Mouse (Mus musculus): ENCODE data around the gene Pif1.

Pif1 gene

DNA sequence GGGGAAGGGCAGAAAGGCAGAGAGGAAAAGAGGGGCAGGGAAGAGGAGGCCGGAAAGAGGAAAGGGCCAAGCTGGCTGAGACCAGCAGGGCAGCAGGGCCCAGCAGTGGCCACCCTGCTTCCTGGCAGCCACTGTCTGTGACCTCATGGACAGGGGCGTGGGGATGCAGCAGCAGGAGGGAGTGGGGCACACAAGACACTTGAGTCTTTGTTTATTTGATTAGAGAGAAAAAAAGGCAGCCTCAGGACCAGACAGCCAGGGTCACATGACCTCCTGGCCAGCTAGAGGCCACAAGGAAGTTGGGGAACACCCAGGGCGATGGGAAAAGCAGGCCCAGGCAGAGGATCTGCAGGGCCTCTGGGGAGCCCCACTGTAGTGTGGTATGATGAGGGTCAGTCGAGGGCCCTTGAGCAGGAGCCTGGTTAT is 24.9 kb upstream of the Pif1 start:
- peak; percentile 69 to 77 for DNase-seq

DNA sequence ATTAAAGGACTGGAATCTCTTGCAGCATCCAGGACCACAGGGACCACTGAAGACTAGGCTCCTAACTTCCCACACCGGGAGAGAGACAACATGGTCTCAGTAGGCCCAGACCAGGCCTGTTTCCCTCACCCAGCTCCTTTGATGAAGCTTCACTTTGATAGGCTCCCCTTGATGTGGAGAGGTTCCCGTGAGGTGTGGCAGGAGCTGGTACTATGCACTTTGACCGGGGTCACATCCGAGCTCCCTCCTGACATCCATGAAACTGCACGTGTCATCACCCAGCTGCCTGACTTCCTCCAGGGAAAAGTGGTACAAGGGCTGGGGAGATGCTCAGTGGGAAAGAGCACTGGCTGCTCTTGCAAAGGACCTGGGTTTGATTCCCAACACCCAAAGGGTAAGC is 23.9 kb upstream of the Pif1 start:
- DNase-seq = no peak

DNA sequence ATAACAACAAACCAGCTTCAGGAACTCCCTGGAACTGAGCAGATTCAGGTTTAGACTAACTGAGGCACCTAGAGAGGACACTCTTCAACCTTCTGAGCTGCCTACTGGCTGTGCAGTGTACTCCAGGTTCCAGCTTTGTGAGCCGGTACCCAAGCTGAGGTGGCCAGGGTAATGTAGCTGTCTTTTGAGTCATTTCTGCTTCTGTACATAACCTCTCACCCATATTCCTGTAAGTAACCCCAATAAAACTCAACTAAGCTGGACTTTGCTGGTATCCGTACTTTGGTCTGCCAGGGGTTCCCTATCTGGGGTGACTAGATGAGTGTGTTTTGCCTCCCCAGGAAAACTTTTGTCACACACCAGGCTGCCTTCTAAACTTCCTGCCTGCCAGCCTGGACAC is 22.3 kb upstream of the Pif1 start:
- no peak for DNase-seq

DNA sequence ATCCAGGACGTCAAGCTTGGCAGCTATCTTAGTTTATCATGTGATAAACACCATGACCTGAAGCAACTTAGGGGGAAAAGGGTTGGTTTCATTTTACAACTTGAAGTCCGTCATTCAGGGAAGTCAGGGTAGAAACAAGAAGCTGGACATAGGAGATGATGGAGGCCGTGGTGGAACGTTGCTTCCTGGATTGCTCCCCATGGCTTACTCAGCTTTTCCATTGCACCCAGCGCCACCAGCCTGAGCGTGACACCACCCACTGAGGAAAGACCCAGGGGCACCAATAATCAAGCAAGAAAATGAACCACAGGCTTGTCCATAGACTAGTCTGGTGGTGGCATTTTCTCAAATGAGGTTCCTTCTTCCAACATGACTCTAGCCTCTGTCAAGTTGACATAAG is 18.2 kb upstream of the Pif1 start:
- peak in 1 of 2 experiments; percentile 50 for DNase-seq

DNA sequence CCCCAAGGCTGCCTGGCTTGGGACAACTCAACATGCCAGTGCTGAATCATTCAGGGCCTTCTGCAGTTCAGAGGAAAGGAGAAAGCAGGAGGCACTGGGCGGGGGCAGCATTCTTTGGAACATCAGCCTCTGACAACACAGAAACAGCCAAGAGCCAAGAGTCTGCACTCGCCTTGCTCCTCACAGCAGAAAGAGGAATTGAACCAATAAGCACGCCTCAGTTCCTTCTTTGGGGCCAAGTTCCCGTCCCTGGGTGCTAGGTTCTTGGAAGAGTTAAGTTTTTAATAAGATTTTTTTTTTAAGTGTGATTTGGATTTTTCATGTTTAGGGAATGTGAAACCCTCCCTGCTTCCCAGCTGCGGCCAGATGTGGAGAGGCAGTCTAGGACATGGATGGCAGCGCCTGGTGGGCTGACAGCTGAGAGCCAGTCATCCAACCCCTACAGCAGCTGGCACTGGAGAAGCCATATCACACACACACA is 17.4 kb upstream of the Pif1 start:
- peak; percentile 74 to 79 for DNase-seq

DNA sequence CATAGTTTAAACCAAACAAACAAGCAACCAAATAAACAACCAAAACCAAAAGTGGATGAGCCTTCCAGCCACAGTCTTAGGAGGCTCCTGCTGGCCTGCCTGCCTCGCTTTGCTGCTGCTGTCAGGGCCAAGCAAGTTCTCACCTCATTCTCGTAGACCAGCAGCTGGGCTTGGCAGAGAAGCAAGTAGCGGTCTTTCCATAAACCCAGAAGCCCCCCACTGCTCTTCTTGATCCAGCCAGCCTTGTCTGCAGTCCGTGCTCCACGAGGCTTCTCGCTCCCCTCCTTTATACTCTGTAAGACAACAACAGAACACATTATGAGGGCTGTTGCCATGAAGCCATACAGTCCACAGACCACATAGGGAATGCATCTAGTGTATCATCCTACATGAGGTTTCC is 14.1 kb upstream of the Pif1 start:
- no peak for DNase-seq

DNA sequence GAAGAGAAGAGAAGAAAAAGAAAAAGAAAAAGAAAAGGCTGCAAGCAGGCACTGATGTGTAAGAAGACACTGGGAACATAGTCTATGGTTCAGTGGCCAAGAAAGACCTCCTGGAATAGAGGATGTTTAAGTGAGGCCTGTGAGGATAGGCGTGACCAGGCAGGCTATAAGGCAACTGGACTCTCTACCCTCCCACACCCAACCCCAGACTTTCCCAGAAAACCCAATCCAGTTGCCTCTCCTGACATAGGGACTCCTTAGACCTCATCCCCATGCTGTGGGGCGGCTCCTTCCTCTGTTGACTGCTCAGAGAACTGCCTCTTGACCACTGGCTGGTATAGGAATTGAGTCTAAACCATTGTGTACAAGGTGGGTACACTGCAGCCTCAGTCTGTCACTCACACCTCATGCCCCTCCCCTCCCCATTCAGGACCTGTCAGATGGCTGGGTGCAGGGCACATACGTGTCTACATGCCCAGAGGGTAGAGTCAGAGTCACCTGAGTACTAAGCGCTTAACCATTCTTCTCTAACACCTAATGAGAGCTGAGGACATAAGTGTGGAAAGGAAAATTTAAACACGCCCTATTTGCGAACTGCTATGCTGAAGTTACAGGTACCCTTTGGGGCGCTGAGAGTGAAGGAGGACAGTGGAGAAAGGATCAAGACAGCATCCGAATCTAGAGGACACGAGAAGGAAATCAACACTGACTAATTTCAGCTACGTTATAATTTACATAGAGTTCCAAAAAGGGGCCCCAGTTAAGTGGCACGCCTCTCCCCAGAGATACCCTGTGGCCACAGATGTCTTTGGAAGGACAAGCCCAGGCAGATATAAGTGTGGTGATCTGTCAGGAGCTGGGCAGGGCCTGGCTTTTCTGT is 12.2 kb upstream of the Pif1 start:
- no peak for DNase-seq

DNA sequence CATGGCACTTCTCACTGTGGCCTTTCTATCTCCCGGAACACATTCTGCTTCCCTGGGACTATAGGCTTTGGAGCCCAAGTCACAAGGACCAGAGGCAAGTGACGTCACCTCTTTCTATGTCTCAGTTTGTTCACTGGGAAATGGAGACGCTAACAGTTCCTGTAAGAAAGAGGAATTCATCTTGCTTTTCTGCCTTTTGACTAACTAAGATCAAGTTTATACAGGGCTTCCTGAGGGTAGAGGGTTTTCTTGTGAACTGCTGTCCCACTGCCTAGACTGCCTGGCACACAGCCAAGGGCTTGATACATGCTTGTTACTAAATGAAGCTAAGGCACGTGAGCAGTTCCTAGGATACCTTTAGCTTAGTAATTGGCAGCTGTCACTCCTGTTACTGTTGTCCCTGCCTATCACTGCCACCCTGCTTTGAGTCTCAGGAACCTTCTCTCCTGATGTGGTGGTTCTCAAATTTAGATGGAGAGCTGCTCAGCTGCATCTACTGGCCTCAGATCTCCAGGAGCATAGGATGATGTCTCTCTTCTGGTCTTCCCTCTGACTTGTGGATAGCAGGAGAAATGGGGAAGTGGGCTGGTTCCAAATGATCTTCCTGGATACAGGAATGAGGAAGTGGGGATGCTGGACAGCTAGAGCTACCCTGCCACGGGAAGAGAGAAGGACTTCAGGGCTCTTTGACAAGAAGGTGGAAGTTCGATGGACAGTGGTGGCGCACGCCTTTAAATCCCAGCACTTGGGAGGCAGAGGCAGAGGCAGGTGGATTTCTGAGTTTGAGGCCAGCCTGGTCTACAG is 11.4 kb upstream of the Pif1 start:
- DNase-seq = no peak

DNA sequence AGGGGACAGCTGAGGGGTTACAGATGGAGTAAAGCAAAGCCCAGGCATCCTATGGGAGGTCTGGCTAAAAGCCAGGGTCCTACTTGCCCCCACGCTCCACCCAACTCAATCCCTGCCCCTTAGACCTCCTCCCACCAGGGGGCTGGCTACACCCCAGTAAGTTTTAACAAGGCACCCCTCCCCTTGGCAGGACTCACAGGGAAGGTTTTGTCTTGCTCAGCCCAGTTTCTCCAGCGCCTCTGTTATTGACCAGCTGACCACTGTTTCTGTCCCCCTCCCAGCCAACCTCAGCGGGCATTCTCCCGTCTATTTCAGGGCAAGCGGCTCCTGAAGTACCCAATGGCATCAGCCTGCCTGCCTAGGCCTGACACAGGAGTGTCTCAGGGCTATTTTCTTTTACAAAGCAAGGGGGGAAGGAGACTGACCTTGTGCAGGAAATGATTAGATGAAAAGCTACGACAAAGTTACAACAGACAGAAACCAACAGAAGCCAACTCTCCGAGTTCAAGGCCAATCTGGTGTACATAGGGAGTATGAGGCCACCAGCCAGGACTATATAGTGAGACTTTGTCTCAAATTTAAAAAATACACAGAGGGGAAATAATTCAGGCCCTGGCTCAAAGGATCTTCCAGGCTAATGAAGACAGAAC is 10.0 kb upstream of the Pif1 start:
- peak in 1 of 2 experiments; percentile 45 for DNase-seq

DNA sequence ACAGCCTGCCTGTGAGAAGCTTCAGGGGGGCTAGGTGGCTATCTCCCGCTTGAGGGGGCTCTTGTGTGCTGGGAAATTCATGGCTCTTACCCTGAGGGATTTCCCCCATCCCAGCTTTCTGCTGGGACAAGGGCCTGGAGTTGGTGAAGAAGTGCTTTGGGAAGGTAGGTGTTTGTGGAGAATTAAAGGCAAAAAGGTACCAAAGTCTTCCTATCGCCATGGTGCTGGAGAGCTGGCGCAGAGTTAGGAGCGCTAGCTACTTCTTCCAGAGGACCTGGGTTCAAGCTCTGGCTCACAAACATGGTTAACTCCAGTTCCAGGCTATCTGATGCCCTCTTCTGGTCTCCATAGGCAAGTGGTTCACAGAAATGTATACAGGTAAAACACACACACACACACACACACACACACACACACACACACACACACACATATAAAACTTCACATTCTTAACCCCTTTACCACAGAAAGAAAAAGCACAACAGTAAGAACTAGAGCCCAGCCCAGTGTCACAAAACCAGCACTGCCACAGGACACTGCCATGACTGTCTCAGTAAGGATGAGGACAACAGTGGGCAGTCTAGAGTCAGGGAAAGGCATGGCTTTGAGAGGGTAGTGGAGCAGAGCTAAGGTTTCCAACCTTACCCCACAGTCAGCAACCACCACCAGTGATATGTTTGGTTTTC is 9.3 kb upstream of the Pif1 start:
- no peak for DNase-seq

DNA sequence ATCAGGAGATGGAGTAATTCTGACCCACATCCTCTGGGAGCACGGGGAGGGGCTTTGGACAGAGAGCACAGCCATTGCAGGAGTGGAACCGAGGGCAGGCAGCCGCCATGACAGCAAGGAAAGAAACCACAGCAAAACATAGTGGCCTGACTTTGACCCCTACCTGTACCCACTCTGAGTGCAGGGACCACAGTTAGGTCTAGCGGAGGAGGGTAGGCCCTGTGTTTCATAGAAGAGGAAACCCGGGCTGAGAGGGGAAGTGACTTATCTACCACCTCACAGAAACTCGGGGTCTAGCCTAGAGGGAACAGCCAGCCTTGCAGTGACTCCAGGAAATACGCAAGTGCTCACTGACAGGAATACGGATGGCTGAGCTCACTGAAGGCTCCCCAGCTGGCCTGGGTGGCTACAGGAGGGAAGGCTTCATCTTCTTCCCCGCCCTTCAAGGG is 8.1 kb upstream of the Pif1 start:
- peak; percentile 66 to 69 for DNase-seq

DNA sequence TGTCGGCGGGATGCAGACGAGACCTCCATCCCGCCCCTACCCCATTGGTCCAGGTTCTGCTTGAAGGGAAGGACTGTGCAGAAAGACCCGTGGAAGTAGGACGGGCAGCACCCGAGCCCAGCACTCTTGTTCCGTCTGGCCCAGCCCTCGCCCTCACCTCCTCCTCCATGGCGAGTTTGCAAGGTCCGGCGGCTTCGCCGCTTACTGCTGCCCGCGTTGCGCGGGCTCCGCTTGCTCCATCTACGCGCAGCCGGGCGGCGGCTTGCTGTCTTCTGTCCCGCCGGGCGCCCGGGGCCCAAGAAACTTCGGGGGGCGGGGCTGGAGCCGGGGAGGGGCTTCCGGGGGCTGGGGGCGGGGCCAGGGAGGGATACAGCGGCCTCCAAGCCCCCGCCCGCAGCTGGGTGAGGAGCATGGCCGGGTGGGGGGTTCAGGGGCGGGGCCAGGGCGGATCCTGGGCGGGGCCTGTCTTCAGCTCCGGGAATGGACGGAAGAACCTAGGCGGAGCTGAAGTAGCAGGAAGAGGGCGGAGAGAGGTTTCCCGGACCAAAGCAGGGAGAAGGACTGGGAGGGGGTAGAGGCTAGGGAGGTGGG is 7.1 kb upstream of the Pif1 start, which contains the start of gene Plekho2:
Gene Plekho2 (minus strand): TSS at position 260 of the 591 bp plus-strand sequence.
- DNase-seq = peak; percentile 93 to 96

DNA sequence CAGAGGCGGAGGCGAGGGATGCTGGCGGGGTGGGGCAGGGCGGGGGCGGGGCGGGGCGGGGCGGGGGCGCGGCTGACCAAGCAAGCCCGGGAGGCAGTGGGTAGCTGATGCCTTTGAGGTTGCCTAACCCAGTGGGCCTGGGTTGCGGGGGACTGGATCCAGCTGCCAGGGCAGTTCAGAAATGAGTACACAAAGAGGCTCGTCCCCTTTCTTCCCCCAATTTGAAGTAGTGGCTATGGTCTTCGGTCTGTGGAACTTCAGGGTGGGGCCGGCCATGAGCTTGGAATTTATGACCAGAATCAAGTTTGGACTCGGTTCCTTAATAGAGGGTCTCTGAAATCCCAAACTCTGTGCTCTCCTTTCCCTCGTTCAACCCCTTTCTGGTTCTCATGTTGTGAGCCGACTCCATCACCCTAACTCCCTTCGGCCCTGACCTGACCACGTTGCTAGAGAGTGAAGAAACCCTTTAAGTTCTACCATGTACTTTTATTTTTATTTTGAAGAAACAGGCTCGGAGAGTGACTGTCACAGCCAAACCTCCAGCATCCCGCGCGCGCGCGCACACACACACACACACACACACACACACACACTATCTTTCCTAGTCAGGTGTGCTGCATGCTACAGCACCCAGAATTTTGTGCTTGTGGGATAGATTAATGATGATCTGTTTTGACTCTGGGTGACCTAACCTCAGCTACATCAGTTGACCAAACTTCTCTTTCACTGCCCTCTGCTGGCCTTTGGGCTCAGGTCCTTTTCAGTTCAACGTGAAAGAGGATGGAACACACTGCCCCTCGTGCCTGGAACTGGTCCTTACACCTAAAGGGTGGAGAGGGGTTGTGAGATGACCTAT is 6.3 kb upstream of the Pif1 start:
- DNase-seq = peak; percentile 90 to 93

DNA sequence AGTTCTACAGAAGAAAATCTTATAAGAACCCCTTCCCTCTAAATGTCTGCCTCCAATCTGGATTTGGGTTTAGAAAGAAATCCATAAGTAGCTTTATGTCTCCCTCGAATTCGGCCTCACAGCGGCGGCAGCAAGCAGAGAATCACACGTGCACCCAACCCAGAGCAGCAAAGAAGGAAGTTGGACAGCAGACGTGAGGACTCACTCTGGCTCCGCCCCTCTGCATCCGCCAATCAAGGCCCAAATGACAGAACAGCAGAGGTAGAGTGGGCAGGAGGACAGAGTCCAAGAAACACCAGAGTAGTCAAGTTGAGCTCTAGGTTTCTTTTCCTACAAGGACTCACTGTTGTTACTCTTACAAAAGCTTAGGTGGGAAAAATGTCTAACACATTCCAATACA is 3.9 kb upstream of the Pif1 start:
- DNase-seq = no peak

DNA sequence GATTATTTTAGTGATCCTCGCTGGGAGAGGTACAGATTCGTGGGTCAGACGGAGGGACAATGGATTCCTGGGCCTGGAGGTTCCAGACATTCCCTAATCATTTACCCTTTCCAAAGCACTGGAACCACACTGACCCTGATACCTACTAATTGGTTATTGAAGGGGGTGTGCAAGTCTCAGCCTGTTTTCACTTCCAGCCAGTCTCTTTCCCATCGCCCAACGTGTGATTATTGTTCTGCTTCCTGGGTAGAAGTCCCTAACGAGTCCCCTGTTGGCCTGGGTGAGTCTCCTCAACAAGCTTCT is 261 bp downstream of the Pif1 start:
- no peak for DNase-seq

DNA sequence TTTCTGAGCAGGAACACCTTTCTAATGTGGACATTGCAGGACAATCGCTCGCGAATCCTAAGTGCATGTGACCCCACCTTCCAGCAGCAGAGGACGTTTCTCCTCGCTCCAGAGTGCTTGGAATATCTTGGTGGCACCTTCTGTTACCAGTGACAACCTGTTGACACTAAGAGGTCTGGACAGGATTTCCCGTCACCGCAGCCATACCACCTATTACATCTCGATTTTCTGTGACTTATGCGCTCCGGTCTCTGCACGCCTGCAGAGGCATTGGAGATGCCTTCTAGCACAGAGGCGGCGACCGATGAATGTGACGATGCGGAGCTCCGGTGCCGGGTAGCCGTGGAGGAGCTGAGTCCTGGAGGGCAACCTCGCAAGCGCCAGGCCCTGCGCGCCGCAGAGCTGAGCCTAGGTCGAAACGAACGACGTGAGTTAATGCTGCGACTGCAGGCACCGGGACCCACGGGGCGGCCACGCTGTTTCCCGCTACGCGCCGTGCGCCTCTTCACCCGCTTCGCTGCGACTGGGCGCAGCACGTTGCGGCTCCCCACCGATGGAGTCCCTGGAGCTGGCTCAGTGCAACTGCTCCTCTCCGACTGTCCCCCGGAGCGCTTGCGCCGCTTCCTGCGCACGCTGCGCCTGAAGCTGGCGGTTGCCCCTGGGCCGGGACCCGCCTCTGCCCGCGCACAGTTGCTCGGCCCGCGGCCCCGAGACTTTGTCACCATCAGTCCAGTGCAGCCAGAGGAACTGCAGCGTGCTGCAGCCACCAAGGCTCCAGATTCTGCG is 806 bp downstream of the Pif1 start:
- no peak for DNase-seq

DNA sequence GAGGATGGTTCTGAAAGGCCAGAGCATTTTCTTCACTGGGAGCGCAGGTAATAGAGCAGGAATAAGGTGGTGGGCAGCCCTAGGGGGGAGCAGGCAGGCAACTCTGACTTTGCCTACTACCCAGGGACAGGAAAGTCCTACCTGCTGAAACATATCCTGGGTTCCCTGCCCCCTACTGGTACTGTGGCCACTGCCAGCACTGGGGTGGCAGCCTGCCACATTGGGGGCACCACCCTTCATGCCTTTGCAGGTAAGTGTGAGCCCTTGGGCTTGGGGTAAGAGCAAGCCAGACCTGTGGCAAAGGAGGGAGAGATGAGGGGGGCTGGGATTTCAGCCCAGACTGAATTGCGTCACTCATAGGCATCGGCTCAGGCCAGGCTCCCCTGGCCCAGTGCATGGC is 2.1 kb downstream of the Pif1 start:
- DNase-seq = no peak

DNA sequence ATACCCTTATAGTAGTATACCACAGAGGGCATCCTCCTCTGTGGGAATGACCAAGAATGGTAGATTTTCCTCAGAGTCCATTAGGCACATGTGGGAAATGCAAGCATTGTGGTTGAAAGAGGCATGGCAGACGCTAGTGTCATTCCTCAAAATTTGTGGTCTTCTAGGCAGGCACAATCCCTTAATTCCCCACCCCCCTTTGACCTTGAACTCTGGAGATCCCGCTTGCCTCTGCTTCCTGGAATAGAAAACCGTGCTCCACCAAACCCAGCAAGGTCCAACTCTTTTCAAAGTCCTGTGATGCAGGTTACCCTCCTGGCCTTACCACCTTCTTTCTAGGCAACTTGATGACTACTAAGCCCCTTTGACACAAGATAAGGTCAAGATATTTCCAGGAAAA is 5.8 kb downstream of the Pif1 start:
- no peak for DNase-seq

DNA sequence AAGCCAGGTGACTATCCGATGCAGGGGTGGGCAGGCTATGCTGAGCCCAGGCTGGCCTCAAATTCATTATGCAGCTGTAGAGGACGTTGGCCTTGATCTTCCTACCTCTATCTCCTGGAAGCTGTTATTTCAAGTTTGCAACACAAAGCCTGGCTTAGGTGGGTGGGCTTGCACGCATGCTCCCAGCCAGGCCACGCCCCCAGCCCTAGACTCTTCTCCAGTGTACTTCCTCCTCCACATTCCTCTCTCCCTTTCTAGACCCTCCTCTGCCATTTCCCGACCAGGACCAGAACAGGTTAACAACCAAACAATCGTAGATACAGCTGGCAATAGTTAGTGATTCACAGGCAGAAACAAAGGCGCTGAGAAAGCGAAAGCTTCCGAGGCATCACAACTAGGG is 6.6 kb downstream of the Pif1 start:
- DNase-seq = no peak

DNA sequence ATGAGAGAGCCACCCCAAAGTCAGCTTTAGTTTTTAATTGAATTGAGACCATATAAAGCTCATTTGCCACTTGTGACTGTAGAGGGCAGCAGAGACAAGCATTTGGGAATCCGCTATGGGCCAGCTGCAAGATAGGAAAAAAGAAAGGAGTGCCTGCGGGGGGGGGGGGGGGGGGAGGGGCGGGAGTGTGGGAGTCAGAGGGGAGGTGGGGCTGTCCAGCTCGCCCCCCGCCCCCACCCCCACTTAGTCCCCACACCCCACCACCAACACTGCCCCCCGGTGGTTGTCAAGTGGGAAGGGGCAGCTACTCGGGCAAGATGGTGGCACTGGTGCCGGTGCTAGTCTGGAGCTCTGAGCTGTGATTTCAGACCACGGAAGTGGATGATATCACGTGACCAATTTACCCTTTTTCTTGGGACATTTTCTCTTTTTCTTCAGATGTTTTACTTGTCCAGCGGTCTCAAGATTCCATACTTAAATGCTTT is 11.8 kb downstream of the Pif1 start:
- peak; percentile 25 to 51 for DNase-seq
